Mouse (Mus musculus) heart, postnatal 4 days (tissue): Measurements from ENCODE around the gene Npc2. TPM values are rescaled to one million over a fixed set of nuclear protein-coding genes. Genes with fewer than 3 reads are reported as not detected.

Source experiments
- DNase-seq: peaks from one replicate; pipeline ENCODE4 v3.0.0; 2021
- total RNA-seq, 2 experiments: library from RNA; stranded (reverse); gene quantifications; 2 replicates each; pipeline ENCODE4 v1.2.3; 2021

Npc2 gene
- total RNA-seq, 2 experiments from 2014 or later: 42.6 to 45.3 TPM

- no peak for DNase-seq
These were observed 45.5 kb downstream of the Npc2 start for GRCm38 (mm10) chr12:84727434-84727833.

GRCm38 (mm10) chr12:84726986-84727385 lies 46.0 kb downstream of the Npc2 start:
- no peak for DNase-seq

- no peak for DNase-seq
These were observed 46.6 kb downstream of the Npc2 start for GRCm38 (mm10) chr12:84726391-84726790.

- DNase-seq: no peak
These were observed 54.3 kb downstream of the Npc2 start for GRCm38 (mm10) chr12:84718462-84719244.

GRCm38 (mm10) chr12:84714578-84714977 lies 58.4 kb downstream of the Npc2 start:
- DNase-seq: no peak

- DNase-seq: peak; percentile 58
These were observed 63.0 kb downstream of the Npc2 start for GRCm38 (mm10) chr12:84709842-84710439.

- DNase-seq: no peak
These were observed 65.1 kb downstream of the Npc2 start for GRCm38 (mm10) chr12:84707804-84708203.

GRCm38 (mm10) chr12:84706886-84707285 lies 66.1 kb downstream of the Npc2 start:
- no peak for DNase-seq

Other genes with a start within 250 kb of the Npc2 start
- gene Vsx2, start 203.4 kb downstream of the Npc2 start, total RNA-seq: not detected
- 1 to 10 TPM; 5.8 to 6.0 TPM for gene Abcd4, start 155.7 kb downstream of the Npc2 start, total RNA-seq
- not detected for gene Vrtn, start 132.1 kb downstream of the Npc2 start, total RNA-seq
- gene Syndig1l, start 74.3 kb downstream of the Npc2 start, total RNA-seq: not detected
- 10 to 100 TPM; 72.9 to 75.3 TPM for gene Isca2, start 99 bp upstream of the Npc2 start, total RNA-seq
- gene Ltbp2, start 103.4 kb upstream of the Npc2 start, total RNA-seq: 1 to 10 TPM; 7.6 to 8.9 TPM
- 10 to 100 TPM; 47.9 to 49.5 TPM for gene Fcf1, start 197.7 kb upstream of the Npc2 start, total RNA-seq
- 10 to 100 TPM; 38.5 to 40.1 TPM for gene Arel1, start 197.7 kb upstream of the Npc2 start, total RNA-seq
- 10 to 100 TPM; 39.4 to 45.2 TPM for gene Ylpm1, start 223.2 kb upstream of the Npc2 start, total RNA-seq